Mouse (Mus musculus): Measurements from ENCODE around the gene Plin5.

The Plin5 gene

DNA sequence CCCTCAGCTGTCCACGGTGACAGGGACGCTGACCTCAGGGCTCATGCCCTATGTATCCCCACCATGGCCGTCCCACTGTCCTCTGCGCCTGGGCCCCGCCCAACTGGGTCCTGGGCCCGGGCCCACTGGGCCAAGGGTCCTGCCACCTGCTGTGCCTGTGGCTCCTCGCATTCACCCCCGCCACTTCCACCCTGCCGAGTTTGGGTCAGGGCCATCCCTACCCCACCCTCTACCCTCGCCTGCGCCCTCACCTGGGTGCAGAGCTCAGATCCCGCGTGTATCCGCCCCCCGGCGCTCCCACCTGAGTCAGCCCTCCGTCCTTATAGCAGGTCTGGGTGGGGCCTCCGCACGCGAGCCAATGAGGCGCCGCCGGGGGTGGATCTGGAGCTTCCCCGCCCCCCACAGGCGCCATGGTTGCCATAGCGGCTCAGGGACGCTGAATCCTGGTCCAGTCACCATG is at the start of gene Plin5:
TSS of gene Plin5 (minus strand) at position 346 of the 460 bp plus-strand sequence.
- peak; percentile 42 for DNase-seq

- DNase-seq: no peak
Measured at GRCm38 (mm10) chr17:56165671-56166070, 48.3 kb upstream of the Plin5 start.

DNA sequence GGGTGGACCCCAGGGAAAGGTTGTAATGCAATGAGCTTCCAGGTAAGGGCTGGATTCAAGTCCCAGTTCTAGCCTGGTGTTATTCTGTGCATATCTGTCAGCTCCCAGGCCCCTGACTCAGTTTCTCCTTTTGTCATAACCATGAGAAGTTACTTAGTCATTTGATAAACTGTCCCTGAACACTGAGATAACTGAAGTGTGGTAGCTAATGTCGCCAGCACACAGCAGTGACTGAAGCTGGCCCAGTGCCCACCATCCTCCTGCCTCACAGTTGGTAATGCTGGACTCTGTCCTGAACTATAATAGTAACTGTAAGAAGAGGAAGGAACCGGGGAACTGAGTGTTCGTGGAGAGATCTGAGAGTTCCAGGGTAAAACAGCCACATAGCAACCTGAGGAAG is 47.1 kb upstream of the Plin5 start:
- DNase-seq: no peak

DNA sequence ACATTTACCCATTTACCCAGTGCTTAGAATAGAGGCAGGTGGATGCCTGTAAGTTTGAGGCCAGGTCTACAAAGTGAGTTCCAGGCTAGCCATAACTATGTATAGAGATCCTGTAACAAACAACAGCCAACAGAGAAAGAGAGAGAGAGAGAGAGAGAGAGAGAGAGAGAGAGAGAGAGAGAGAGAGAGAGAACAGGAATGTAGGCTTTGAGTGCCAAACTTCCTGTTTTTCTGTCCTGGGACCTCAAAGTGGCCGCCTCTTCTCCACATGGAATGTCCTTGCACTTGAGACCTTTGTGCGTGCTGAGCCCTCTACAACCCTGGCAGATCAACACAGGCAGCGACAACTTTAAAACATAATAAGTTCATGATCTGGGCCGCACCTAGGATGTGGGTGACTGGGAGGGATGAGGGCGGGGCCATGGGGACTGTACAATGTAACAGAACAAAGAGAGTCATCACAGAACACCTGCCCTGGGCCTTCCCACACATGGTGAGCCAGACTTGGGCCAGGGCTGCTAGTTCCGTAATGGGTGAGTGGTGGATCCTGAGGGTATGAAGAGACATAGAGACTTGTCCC is 46.2 kb upstream of the Plin5 start:
- peak; percentile 23 for DNase-seq

DNA sequence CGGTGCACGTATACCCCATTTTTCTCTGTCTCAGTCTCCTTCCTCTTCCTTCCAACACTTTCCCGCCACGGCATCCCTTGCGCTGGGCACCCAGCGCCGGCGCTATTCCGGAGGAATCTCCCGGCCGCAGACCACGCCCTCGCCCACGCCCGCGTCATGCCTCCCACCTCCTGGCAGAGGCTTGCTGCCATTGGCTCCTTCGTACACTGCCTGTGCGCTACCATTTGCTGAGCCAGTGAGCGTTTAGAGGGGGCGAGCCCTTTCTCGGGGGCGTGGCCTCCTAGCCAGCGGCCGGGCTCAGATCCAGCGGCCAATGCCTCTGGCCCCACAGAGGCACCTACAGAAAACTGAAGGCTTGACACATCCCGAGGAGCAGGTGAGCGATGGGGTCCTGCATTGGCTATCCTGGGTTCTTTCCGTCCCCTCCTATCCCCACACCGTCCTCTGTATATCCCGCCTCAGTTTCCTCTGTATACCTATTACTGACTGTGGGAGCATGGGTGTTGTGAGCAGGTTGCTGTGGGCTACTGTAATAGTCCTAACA is 44.9 kb upstream of the Plin5 start, which contains the start of gene Tnfaip8l1:
TSS of gene Tnfaip8l1 (plus strand) at position 247 of the 544 bp plus-strand sequence.
- peak; percentile 97 for DNase-seq

DNA sequence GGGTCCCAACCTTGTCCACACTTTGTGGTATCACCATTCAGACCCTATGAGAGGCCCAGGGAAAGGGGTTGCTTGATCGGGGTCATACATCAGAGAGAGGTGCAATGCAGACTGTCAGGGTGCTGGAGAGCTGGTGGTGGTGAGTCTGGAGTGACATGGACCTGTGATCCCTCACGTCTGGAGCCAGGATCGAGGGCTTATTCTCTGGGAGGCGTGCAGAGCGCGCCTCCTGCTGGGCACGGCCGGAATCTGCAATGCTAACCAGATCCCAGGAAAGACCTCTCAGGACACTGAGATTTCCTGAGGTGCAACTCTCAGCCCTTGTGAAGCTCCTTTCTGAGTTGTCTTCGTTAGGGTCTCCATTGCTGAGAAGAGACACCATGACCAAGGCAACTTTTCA is 42.3 kb upstream of the Plin5 start:
- DNase-seq: peak; percentile 71

GRCm38 (mm10) chr17:56153643-56154042 is 36.2 kb upstream of the Plin5 start:
- DNase-seq: peak; percentile 76

- DNase-seq: no peak
Measured at GRCm38 (mm10) chr17:56149897-56150296, 32.5 kb upstream of the Plin5 start.

- DNase-seq: no peak
Measured at GRCm38 (mm10) chr17:56148790-56149618, 31.6 kb upstream of the Plin5 start.

DNA sequence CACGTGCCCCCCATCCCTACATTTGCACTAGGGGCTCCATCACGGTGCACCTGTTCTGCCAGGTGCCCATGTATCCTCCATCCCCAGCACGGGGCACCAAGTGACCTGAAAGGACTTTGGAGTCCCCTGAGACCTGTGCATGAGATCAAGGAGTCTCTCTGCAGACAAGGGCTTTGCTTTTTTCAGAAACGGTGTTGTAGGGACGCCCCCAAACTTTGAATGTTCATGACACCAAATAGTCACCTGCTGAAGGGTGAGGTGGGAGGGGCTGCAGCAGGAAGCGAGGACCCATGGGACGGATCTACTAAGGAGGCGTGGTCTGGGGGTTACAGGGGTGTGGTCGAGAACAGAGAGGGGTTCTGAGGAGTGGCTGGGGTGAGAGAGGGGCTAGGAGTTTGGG is 30.9 kb upstream of the Plin5 start:
- no peak for DNase-seq

DNA sequence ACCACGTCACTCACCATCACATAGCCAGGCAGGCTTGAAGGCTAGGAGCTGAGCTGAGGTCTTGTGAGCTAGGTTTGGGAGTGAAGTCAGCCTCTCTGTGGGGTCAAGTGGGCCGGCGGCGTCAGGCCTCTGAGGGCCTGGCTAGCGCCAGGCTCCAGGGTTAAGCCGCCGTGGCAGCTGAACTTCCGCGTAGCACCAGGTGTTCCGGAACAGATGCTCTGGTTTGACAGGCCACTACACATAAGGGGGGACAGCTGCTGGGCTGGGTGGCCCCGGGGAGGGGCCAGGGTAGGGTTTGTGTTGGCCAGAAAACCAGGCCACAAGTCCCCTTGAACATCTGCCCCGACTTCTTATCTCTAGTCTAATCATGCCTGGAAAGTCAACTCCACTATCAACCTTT is 30.0 kb upstream of the Plin5 start:
- no peak for DNase-seq

- DNase-seq: no peak
Measured at GRCm38 (mm10) chr17:56146131-56146530, 28.7 kb upstream of the Plin5 start.

GRCm38 (mm10) chr17:56144546-56144945 is 27.1 kb upstream of the Plin5 start:
- DNase-seq: no peak

GRCm38 (mm10) chr17:56141702-56142605 is 24.6 kb upstream of the Plin5 start:
- DNase-seq: no peak

GRCm38 (mm10) chr17:56139858-56140595 is 22.6 kb upstream of the Plin5 start, which contains the start of gene Sema6b:
Gene Sema6b, minus strand, starts transcription at chr17:56140343.
- DNase-seq: peak; percentile 59

- no peak for DNase-seq
Measured at GRCm38 (mm10) chr17:56139355-56139754, 22.0 kb upstream of the Plin5 start.

- no peak for DNase-seq
Measured at GRCm38 (mm10) chr17:56137839-56138613, 20.6 kb upstream of the Plin5 start.

DNA sequence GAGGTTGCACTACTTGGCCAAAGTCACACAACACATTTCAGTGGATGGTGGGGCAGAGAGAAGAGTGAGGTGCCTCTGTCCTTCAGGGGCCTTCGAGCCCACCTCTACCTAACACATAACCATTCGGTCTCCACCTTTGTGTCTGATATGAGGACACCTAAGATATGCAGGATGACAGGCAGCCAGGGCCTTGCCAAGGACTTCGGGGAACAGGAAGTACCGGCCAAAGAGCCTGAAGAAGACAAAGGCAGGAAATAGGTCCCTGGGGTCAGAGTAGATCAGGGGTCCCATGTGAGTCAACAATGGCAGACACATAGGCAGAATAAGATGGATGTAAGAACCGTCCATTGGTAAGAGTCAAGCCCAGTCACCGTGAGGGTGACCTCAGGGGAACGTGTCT is 19.2 kb upstream of the Plin5 start:
- DNase-seq: no peak

- peak; percentile 80 for DNase-seq
Measured at GRCm38 (mm10) chr17:56134463-56134971, 17.1 kb upstream of the Plin5 start.

DNA sequence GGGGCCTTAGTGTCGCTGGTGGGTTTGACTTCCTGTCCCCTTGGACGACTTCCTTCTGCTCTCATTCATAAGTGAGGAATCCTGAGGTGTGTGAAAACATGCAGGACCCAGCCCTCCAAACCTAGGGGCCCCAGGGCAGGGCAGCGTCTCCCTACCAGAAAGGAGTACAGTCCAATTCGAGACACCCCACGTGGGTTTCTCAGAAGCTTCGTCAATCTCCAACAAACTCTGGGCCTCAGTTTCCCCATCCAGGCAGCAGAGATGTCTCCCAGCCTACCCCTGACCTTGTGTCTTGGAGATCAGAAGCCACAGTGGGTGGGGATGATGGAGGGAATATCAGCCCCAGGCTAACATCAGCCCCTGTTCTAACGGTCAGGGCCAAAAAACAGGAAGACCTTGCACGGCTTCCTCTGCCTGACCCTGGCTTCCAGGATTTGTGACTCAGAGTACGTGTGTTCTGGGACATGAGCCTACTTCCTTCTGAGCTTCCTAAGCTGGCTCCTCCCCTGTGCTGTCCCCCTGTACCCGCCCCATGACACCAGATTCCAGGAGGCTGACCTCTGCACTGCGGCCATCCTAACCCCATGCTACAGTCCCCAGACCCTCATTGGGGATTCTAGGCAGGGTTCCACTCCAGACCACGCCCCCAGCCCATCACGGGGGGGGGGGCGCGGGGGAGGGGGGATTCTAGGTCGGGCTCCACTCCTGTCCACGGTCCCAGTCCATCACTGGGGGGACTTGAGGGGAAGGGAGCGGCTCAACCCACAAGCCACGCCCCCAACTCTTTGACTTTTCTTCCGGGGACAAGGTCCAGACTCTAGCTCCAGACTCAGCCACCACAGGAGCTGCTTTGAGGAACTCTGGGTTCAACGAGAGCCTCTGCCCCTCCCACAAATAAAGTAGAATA is 16.3 kb upstream of the Plin5 start:
- peak; percentile 62 for DNase-seq
